Mouse (Mus musculus) right cerebral cortex, adult 18-20 months (tissue): ENCODE measurements around the gene Rxfp4.
"Not testable (repeated sequence)": the region's sequence is repeated elsewhere in the genome, so short reads cannot be mapped to it uniquely, and the experiment has no call there.

Source experiments
- DNase-seq: peaks from one replicate; pipeline ENCODE4 v3.0.0; 2022; ENCODE audit warnings: mixed read lengths

Rxfp4 gene

GRCm38 (mm10) chr3:88607065-88607757 lies 45.7 kb downstream of the Rxfp4 start:
- peak; percentile 88 for DNase-seq

GRCm38 (mm10) chr3:88605666-88606065 lies 47.3 kb downstream of the Rxfp4 start, which contains the start of gene Arhgef2:
Gene Arhgef2, plus strand, starts transcription at chr3:88605966.
- not testable (repeated sequence) for DNase-seq

DNA sequence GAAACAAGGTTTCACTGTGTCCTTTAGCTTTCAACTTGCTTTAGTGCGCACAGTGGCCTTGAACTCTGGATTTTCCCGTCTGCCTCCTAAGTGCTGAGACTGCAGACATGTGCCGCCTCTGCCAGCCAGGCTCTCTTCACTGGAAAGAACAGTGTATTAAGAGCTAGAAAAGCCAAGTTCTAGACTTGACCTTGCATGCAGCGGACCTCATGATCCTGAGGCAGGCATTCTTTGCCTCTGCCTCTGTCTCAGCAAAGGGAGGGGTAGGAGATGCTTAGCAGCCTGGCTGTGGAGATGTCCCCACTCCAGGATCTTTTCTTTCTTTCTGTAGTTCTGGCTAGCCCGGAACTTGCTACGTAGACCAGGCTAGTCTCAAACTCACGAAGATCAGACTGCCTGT lies 48.1 kb downstream of the Rxfp4 start:
- no peak for DNase-seq

DNA sequence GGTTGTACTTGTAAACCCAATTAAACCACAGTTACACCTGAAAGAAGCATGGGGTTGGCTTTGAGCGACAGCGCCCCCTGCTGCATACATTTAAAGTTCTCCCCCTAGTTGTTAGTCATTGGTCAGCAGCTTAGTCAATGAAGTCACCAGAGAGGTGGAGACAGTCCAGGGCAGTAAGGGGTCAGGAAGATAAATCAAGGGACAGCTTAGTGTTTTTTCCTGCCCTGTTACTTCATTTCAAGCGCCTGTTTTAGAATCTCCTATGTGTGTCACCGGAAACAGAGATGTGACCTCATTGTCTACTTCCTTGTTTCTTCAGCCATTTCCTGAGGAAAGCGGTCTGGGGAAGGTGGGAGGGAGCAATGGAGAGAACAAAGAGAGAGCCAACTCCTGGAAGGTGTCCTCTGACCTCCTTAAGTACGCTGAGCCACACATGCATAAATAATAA lies 49.2 kb downstream of the Rxfp4 start:
- DNase-seq, result no peak

GRCm38 (mm10) chr3:88602466-88602865 lies 50.5 kb downstream of the Rxfp4 start:
- no peak for DNase-seq
